Mouse (Mus musculus) limb, embryonic 14.5 days (tissue): Measurements from ENCODE around the gene Tex19.2. TPM values are rescaled to one million over a fixed set of nuclear protein-coding genes. Genes with fewer than 3 reads are reported as not detected.

ENCODE experiments used
- ATAC-seq: fragments of 200-750 bp; cut with Nextera tagmentation; 2 replicates; pipeline ENCODE4 v1.8.0; 2017; ENCODE audit warnings: low read depth, moderate number of reproducible peaks, moderate TSS enrichment; ENCODE audit not compliant: low FRiP score
- DNase-seq: peaks from one replicate; pipeline ENCODE4 v3.0.0-alpha.2; 2015; ENCODE audit warnings: low spot score
- H3K27ac ChIP-seq: fragments of 300-500 bp; sonication (generic); replicated peaks from 2 replicates; pipeline ENCODE4 v1.5.1; 2014; ENCODE audit warnings: low read depth, mild to moderate bottlenecking, low read length, moderate library complexity, mixed read lengths
- H3K27me3 ChIP-seq: fragments of 300-500 bp; sonication (generic); 2 replicates; pipeline ENCODE4 v1.6.1; 2014; ENCODE audit warnings: low read length, mixed read lengths; ENCODE audit not compliant: control insufficient read depth, insufficient read depth
- H3K36me3 ChIP-seq: fragments of 300-500 bp; sonication (generic); 2 replicates; pipeline ENCODE4 v1.6.1; 2014; ENCODE audit warnings: mild to moderate bottlenecking, low read length, moderate library complexity, mixed read lengths; ENCODE audit not compliant: control insufficient read depth, insufficient read depth
- H3K4me1 ChIP-seq: fragments of 300-500 bp; sonication (generic); 2 replicates; pipeline ENCODE4 v1.6.1; 2014; ENCODE audit warnings: antibody characterized with exemption, low read length, mixed read lengths; ENCODE audit not compliant: control insufficient read depth, insufficient read depth
- H3K4me2 ChIP-seq: fragments of 300-500 bp; sonication (generic); replicated peaks from 2 replicates; pipeline ENCODE4 v1.6.1; 2014; ENCODE audit warnings: low read depth, mild to moderate bottlenecking, low read length, moderate library complexity; ENCODE audit not compliant: severe bottlenecking
- H3K4me3 ChIP-seq: fragments of 300-500 bp; sonication (generic); replicated peaks from 2 replicates; pipeline ENCODE4 v1.5.1; 2014; ENCODE audit warnings: low read length
- H3K9ac ChIP-seq: fragments of 300-500 bp; sonication (generic); 2 replicates; pipeline ENCODE4 v1.6.1; 2014; ENCODE audit warnings: mild to moderate bottlenecking, low read depth, low read length, moderate library complexity; ENCODE audit not compliant: severe bottlenecking
- H3K9me3 ChIP-seq: fragments of 300-500 bp; sonication (generic); 2 replicates; pipeline ENCODE4 v1.6.1; 2016; ENCODE audit warnings: low read length; ENCODE audit not compliant: control insufficient read depth
- POLR2A ChIP-seq: fragments of 200-500 bp; IDR thresholded peaks from 2 replicates; pipeline ENCODE4 v1.8.0; 2012; ENCODE audit warnings: inconsistent platforms, mild to moderate bottlenecking, moderate library complexity, borderline replicate concordance; ENCODE audit not compliant: insufficient read depth, insufficient read length; ENCODE audit errors: extremely low read depth
- WGBS: fragments of 180-500 bp; shearing (Covaris S2); extraction: QIAGEN DNeasy Blood & Tissue Kit; methylation state at CpG from one replicate; pipeline ENCODE4 v1.1.7; 2014; 5-methylcytosine and 5-hydroxymethylcytosine counted together
- polyA plus RNA-seq, 2 experiments: library from polyadenylated mRNA; depleted of rRNA in 1 of 2; stranded (reverse) in 1 of 2; unstranded in 1 of 2; fragments of >200 nt; fragmentation: Nextera tagmentation in 1 of 2; extraction: Ambion mirVana in 1 of 2; gene quantifications; 2 replicates each; pipeline versions ENCODE4 v1.2.1 to v1.2.3; 2012 to 2014

Tex19.2 gene
- polyA plus RNA-seq, 2 experiments, result 0.04 TPM; not detected in 1

GRCm38 (mm10) chr11:121137682-121138081, 19.2 kb upstream of the Tex19.2 start:
- Histone ChIP-seq H3K4me3 (no peak overlapping the region), H3K4me1 (no peaks in the 10 kb centered on the region), H3K27ac (no peak overlapping the region), H3K4me2 (no peak overlapping the region), H3K9me3 (no peaks in the 10 kb centered on the region), H3K36me3 (no peaks in the 10 kb centered on the region), H3K27me3 (no peaks in the 10 kb centered on the region), H3K9ac (no peak overlapping the region)
- no peak for TF ChIP-seq POLR2A
- DNase-seq (no peak), ATAC-seq (no peak)
- 84% methylated on average over 5 of the region's 5 CpGs for WGBS

- 46% methylated on average over 1 of the region's 1 CpGs for WGBS
- H3K9me3 ChIP-seq, result no peaks in the 10 kb centered on the region
- DNase-seq, result no peak
- H3K4me3 ChIP-seq, result no peak overlapping the region
- no peak for ATAC-seq
- no peaks in the 10 kb centered on the region for H3K27me3 ChIP-seq
- no peaks in the 10 kb centered on the region for H3K36me3 ChIP-seq
- no peak overlapping the region for H3K27ac ChIP-seq
- no peak for TF ChIP-seq POLR2A
- no peaks in the 10 kb centered on the region for H3K4me1 ChIP-seq
- no peak overlapping the region for H3K9ac ChIP-seq
- H3K4me2 ChIP-seq, result no peak overlapping the region
Observed at GRCm38 (mm10) chr11:121134600-121134999, 16.1 kb upstream of the Tex19.2 start.

GRCm38 (mm10) chr11:121129616-121130015, 11.1 kb upstream of the Tex19.2 start:
- no peak overlapping the region for H3K4me3 ChIP-seq
- WGBS, result 58% methylated on average over 1 of the region's 1 CpGs
- no peaks in the 10 kb centered on the region for H3K27me3 ChIP-seq
- DNase-seq, result no peak
- TF ChIP-seq POLR2A, result no peak
- no peaks in the 10 kb centered on the region for H3K36me3 ChIP-seq
- H3K27ac ChIP-seq, result no peak overlapping the region
- H3K9ac ChIP-seq, result no peak overlapping the region
- H3K4me2 ChIP-seq, result no peak overlapping the region
- H3K9me3 ChIP-seq, result no peaks in the 10 kb centered on the region
- ATAC-seq, result no peak
- no peaks in the 10 kb centered on the region for H3K4me1 ChIP-seq

- DNase-seq (no peak), ATAC-seq (no peak)
- Histone ChIP-seq H3K4me1 (no peaks in the 10 kb centered on the region), H3K27me3 (no peaks in the 10 kb centered on the region), H3K4me2 (no peak overlapping the region), H3K4me3 (no peak overlapping the region), H3K9ac (no peak overlapping the region), H3K9me3 (no peaks in the 10 kb centered on the region), H3K36me3 (no peaks in the 10 kb centered on the region), H3K27ac (no peak overlapping the region)
- 89% methylated on average over 3 of the region's 3 CpGs for WGBS
- no peak for TF ChIP-seq POLR2A
Observed at GRCm38 (mm10) chr11:121127441-121127840, 9.0 kb upstream of the Tex19.2 start.

- Histone ChIP-seq H3K9ac (no peak overlapping the region), H3K4me1 (no peaks in the 10 kb centered on the region), H3K27me3 (no peaks in the 10 kb centered on the region), H3K36me3 (no peaks in the 10 kb centered on the region), H3K4me3 (no peak overlapping the region), H3K27ac (no peak overlapping the region), H3K4me2 (no peak overlapping the region), H3K9me3 (no peaks in the 10 kb centered on the region)
- ATAC-seq (no peak), DNase-seq (no peak)
- no peak for TF ChIP-seq POLR2A
- 76% methylated on average over 1 of the region's 1 CpGs for WGBS
Observed at GRCm38 (mm10) chr11:121126395-121126794, 7.9 kb upstream of the Tex19.2 start.

- DNase-seq, result no peak
- Histone ChIP-seq H3K27ac (no peak overlapping the region), H3K27me3 (no peaks in the 10 kb centered on the region), H3K4me3 (no peak overlapping the region), H3K9ac (no peak overlapping the region), H3K9me3 (no peaks in the 10 kb centered on the region), H3K4me1 (no peaks in the 10 kb centered on the region), H3K4me2 (no peak overlapping the region), H3K36me3 (no peaks in the 10 kb centered on the region)
- TF ChIP-seq POLR2A, result no peak
- 86% methylated on average over 3 of the region's 3 CpGs for WGBS
- no peak for ATAC-seq
Observed at GRCm38 (mm10) chr11:121125522-121126172, 7.2 kb upstream of the Tex19.2 start.
